Mouse (Mus musculus): Measurements from ENCODE around the gene Creg2. TPM values are rescaled to one million over a fixed set of nuclear protein-coding genes. Genes with fewer than 3 reads are reported as not detected.
"Not testable (repeated sequence)": the region's sequence is repeated elsewhere in the genome, so short reads cannot be mapped to it uniquely, and the experiment has no call there.

Gene Creg2
- polyA plus RNA-seq, 1 experiment: not detected

GRCm38 (mm10) chr1:39666751-39667252 lies 15.5 kb upstream of the Creg2 start:
- Histone ChIP-seq H3K4me3 (no peak overlapping the region), H3K36me3 (ENCODE audit: control insufficient read depth, insufficient read depth) (no peaks in the 10 kb centered on the region), H3K79me2 (ENCODE audit: control insufficient read depth, insufficient read depth) (no peaks in the 10 kb centered on the region), H3K4me2 (ENCODE audit: low read depth) (no peak overlapping the region), H3ac (ENCODE audit: control insufficient read depth, insufficient read length) (no peak overlapping the region), H3K27me3 (ENCODE audit: control insufficient read depth, insufficient read depth, insufficient read length) (no peaks in the 10 kb centered on the region)
- TF ChIP-seq POLR2AphosphoS2 (IDR thresholded peaks at IDR 0.05; ENCODE audit: insufficient read length, low read depth) (no peak), MAX (IDR thresholded peaks at IDR 0.05; ENCODE audit: low read depth) (no peak), CEBPB (IDR thresholded peaks at IDR 0.05; ENCODE audit: insufficient read depth, poor library complexity, severe bottlenecking) (no peak), MYOD1 (IDR thresholded peaks at IDR 0.05; ENCODE audit: control insufficient read depth in 1 of 3, insufficient read length in 2 of 3, low read depth in 2 of 3) (no peak), E2F4 (IDR thresholded peaks at IDR 0.05; ENCODE audit: insufficient read depth) (no peak), POLR2A (IDR thresholded peaks at IDR 0.05; ENCODE audit: insufficient read length, low read depth) (no peak), REST (IDR thresholded peaks at IDR 0.05; ENCODE audit: insufficient read depth, insufficient read length) (no peak), TCF12 (IDR thresholded peaks at IDR 0.05; ENCODE audit: insufficient read depth, poor library complexity, severe bottlenecking) (no peak), TCF3 (IDR thresholded peaks at IDR 0.05; ENCODE audit: insufficient read length, low read depth) (no peak), USF1 (IDR thresholded peaks at IDR 0.05; ENCODE audit: low read depth) (no peak), SRF (IDR thresholded peaks at IDR 0.05; ENCODE audit: control insufficient read depth, insufficient read length, low read depth) (no peak), MYOG (IDR thresholded peaks at IDR 0.05; ENCODE audit: control insufficient read depth in 1 of 3, insufficient read depth in 1 of 3, insufficient read length in 2 of 3, low read depth in 2 of 3) (no peak)

- Histone ChIP-seq H3ac (ENCODE audit: control insufficient read depth, insufficient read length) (no peak overlapping the region), H3K4me3 (no peak overlapping the region), H3K79me2 (ENCODE audit: control insufficient read depth, insufficient read depth) (no peaks in the 10 kb centered on the region), H3K27me3 (ENCODE audit: control insufficient read depth, insufficient read depth, insufficient read length) (no peaks in the 10 kb centered on the region), H3K36me3 (ENCODE audit: control insufficient read depth, insufficient read depth) (no peaks in the 10 kb centered on the region), H3K4me2 (ENCODE audit: low read depth) (no peak overlapping the region)
- no peak for TF ChIP-seq USF1 (IDR thresholded peaks at IDR 0.05; ENCODE audit: low read depth)
- no peak for TF ChIP-seq POLR2AphosphoS2 (IDR thresholded peaks at IDR 0.05; ENCODE audit: insufficient read length, low read depth)
- TF ChIP-seq TCF3 (IDR thresholded peaks at IDR 0.05; ENCODE audit: insufficient read length, low read depth): no peak
- TF ChIP-seq MAX (IDR thresholded peaks at IDR 0.05; ENCODE audit: low read depth): no peak
- no peak for TF ChIP-seq CEBPB (IDR thresholded peaks at IDR 0.05; ENCODE audit: insufficient read depth, poor library complexity, severe bottlenecking)
- no peak for TF ChIP-seq POLR2A (IDR thresholded peaks at IDR 0.05; ENCODE audit: insufficient read length, low read depth)
- TF ChIP-seq MYOG (IDR thresholded peaks at IDR 0.05; ENCODE audit: control insufficient read depth in 1 of 3, insufficient read depth in 1 of 3, insufficient read length in 2 of 3, low read depth in 2 of 3): no peak
- TF ChIP-seq REST (IDR thresholded peaks at IDR 0.05; ENCODE audit: insufficient read depth, insufficient read length): no peak
- TF ChIP-seq E2F4 (IDR thresholded peaks at IDR 0.05; ENCODE audit: insufficient read depth): no peak
- TF ChIP-seq SRF (IDR thresholded peaks at IDR 0.05; ENCODE audit: control insufficient read depth, insufficient read length, low read depth): no peak
- no peak for TF ChIP-seq TCF12 (IDR thresholded peaks at IDR 0.05; ENCODE audit: insufficient read depth, poor library complexity, severe bottlenecking)
- no peak for TF ChIP-seq MYOD1 (IDR thresholded peaks at IDR 0.05; ENCODE audit: control insufficient read depth in 1 of 3, insufficient read length in 2 of 3, low read depth in 2 of 3)
These were observed 12.9 kb upstream of the Creg2 start for GRCm38 (mm10) chr1:39664039-39664625.

GRCm38 (mm10) chr1:39663050-39663449 lies 11.8 kb upstream of the Creg2 start:
- no peaks in the 10 kb centered on the region for H3K27me3 ChIP-seq (ENCODE audit: control insufficient read depth, insufficient read depth, insufficient read length)
- no peaks in the 10 kb centered on the region for H3K36me3 ChIP-seq (ENCODE audit: control insufficient read depth, insufficient read depth)
- H3ac ChIP-seq (ENCODE audit: control insufficient read depth, insufficient read length): no peak overlapping the region
- no peak overlapping the region for H3K4me3 ChIP-seq
- H3K79me2 ChIP-seq (ENCODE audit: control insufficient read depth, insufficient read depth): no peaks in the 10 kb centered on the region
- H3K4me2 ChIP-seq (ENCODE audit: low read depth): no peak overlapping the region
- no peak for TF ChIP-seq REST (IDR thresholded peaks at IDR 0.05; ENCODE audit: insufficient read depth, insufficient read length)
- TF ChIP-seq USF1 (IDR thresholded peaks at IDR 0.05; ENCODE audit: low read depth): no peak
- no peak for TF ChIP-seq MYOG (IDR thresholded peaks at IDR 0.05; ENCODE audit: control insufficient read depth in 1 of 3, insufficient read depth in 1 of 3, insufficient read length in 2 of 3, low read depth in 2 of 3)
- TF ChIP-seq POLR2A (IDR thresholded peaks at IDR 0.05; ENCODE audit: insufficient read length, low read depth): no peak
- no peak for TF ChIP-seq MAX (IDR thresholded peaks at IDR 0.05; ENCODE audit: low read depth)
- no peak for TF ChIP-seq TCF3 (IDR thresholded peaks at IDR 0.05; ENCODE audit: insufficient read length, low read depth)
- no peak for TF ChIP-seq E2F4 (IDR thresholded peaks at IDR 0.05; ENCODE audit: insufficient read depth)
- TF ChIP-seq SRF (IDR thresholded peaks at IDR 0.05; ENCODE audit: control insufficient read depth, insufficient read length, low read depth): no peak
- no peak for TF ChIP-seq CEBPB (IDR thresholded peaks at IDR 0.05; ENCODE audit: insufficient read depth, poor library complexity, severe bottlenecking)
- TF ChIP-seq MYOD1 (IDR thresholded peaks at IDR 0.05; ENCODE audit: control insufficient read depth in 1 of 3, insufficient read length in 2 of 3, low read depth in 2 of 3): no peak
- TF ChIP-seq POLR2AphosphoS2 (IDR thresholded peaks at IDR 0.05; ENCODE audit: insufficient read length, low read depth): no peak
- TF ChIP-seq TCF12 (IDR thresholded peaks at IDR 0.05; ENCODE audit: insufficient read depth, poor library complexity, severe bottlenecking): no peak

DNA sequence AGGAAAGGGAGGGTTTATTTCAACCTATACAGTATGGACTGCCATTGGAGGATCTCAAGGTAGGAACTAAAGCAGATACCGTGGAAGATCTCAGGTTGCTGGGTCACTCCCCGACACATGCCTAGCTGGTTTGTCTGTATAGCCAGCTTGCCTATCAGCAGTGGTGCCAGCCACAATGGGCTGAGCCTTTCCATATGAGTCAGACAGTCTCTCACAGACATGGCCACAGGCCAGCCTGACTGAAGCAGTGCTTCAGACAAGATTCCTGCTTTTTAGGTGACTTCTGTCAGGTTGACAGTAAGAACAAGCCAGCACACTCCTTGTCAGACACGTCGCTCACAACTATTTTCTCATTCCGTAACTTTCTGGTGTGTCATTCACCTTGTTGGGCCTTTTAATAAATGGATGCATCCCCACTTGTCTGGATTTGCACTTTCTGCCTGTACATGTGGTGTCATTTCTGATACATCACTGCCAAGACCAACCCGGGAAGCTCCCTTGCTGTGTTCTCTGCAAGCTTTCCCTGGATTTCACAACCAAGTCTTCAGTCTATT lies 5.8 kb upstream of the Creg2 start:
- peak overlapping the region; percentile 30 for H3K4me2 ChIP-seq (ENCODE audit: low read depth)
- no peaks in the 10 kb centered on the region for H3K27me3 ChIP-seq (ENCODE audit: control insufficient read depth, insufficient read depth, insufficient read length)
- no peak overlapping the region for H3ac ChIP-seq (ENCODE audit: control insufficient read depth, insufficient read length)
- H3K36me3 ChIP-seq (ENCODE audit: control insufficient read depth, insufficient read depth): no peaks in the 10 kb centered on the region
- no peak for TF ChIP-seq CEBPB (IDR thresholded peaks at IDR 0.05; ENCODE audit: insufficient read depth, poor library complexity, severe bottlenecking)
- TF ChIP-seq USF1 (IDR thresholded peaks at IDR 0.05; ENCODE audit: low read depth): no peak
- TF ChIP-seq E2F4 (IDR thresholded peaks at IDR 0.05; ENCODE audit: insufficient read depth): no peak
- TF ChIP-seq MYOG (IDR thresholded peaks at IDR 0.05; ENCODE audit: control insufficient read depth in 1 of 3, insufficient read depth in 1 of 3, insufficient read length in 2 of 3, low read depth in 2 of 3): no peak
- TF ChIP-seq MYOD1 (IDR thresholded peaks at IDR 0.05; ENCODE audit: control insufficient read depth in 1 of 3, insufficient read length in 2 of 3, low read depth in 2 of 3): no peak
- no peak for TF ChIP-seq MAX (IDR thresholded peaks at IDR 0.05; ENCODE audit: low read depth)
- no peak overlapping the region for H3K4me3 ChIP-seq
- H3K79me2 ChIP-seq (ENCODE audit: control insufficient read depth, insufficient read depth): no peaks in the 10 kb centered on the region

DNA sequence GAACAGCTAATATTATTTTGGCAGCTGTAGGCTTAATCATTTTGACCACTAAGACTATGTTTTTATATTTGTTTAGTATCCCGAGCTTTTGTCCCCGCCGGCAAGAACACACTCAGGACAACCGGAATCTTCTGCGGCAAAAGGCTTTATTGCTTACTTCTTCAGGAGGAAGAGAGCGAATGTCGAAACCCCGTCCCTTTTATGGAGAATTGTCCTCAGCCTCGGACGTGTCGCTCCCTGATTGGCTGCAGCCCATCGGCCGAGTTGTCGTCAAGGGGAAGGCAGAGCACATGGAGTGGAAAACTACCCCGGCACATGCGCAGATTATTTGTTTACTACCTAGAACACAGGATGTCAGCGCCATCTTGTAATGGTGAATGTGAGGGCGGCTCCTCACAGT lies 3.6 kb upstream of the Creg2 start:
- H3K4me3 ChIP-seq; H3K4me2 ChIP-seq (ENCODE audit: low read depth); H3ac ChIP-seq (ENCODE audit: control insufficient read depth, insufficient read length); H3K79me2 ChIP-seq (ENCODE audit: control insufficient read depth, insufficient read depth); H3K36me3 ChIP-seq (ENCODE audit: control insufficient read depth, insufficient read depth): not testable (repeated sequence)
- H3K27me3 ChIP-seq (ENCODE audit: control insufficient read depth, insufficient read depth, insufficient read length): peaks cover 13% of the 10 kb centered on the region
